Mouse (Mus musculus): ENCODE results near the gene Sapcd1. TPM values are rescaled to one million over a fixed set of nuclear protein-coding genes. Genes with fewer than 3 reads are reported as not detected.

Gene Sapcd1
- polyA plus RNA-seq, 1 experiment, result 7.3 TPM

GRCm38 (mm10) chr17:35023221-35023620 lies 4.6 kb downstream of the Sapcd1 start:
- H3K4me1 ChIP-seq (ENCODE audit: control insufficient read depth, insufficient read depth, insufficient read length), result peaks cover 20% of the 10 kb centered on the region

DNA sequence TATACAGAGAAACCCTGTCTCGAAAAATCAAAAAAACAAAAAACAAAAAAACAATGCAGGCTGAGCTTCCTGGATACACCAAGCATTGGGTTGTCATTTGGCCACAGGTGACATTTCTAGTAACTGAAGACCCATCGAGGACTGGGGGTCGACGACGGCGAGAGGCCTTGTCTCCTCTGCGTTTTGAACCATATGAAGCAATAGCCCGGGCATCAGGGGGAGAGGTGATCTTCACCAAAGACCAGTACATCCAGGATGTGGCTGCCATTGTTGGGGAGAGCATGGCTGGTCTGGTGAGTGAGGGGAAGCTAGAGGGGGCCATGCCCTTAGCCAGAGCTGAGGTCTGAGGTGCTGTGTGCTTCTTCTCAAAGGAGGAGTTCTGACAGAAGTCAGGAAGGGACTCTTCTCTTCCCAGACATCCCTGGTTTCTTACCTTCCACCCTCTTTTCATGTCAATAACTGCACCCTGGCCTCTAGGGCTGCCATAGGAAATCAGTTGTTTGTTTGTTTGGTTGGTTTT lies 5.2 kb downstream of the Sapcd1 start:
- Histone ChIP-seq H3K4me3 (ENCODE audit: extremely low read depth, insufficient read depth, insufficient read length) (no peak overlapping the region), H3K36me3 (ENCODE audit: control insufficient read depth, insufficient read depth, low read length) (no peaks in the 10 kb centered on the region), H3K27ac (ENCODE audit: insufficient read depth, low read length) (no peak overlapping the region), H3K4me1 (ENCODE audit: control insufficient read depth, insufficient read depth, insufficient read length) (peaks cover 18% of the 10 kb centered on the region), H3K27me3 (ENCODE audit: control insufficient read depth, insufficient read depth, low read length) (no peaks in the 10 kb centered on the region)
- no peak for DNase-seq (ENCODE audit: low read depth in 1 of 2, low spot score in 2 of 2)
- no peak for TF ChIP-seq CTCF (IDR thresholded peaks at IDR 0.05; ENCODE audit: extremely low read depth, insufficient read depth, insufficient read length, insufficient replicate concordance)
- no peak for TF ChIP-seq POLR2A (IDR thresholded peaks at IDR 0.05; ENCODE audit: low read depth, low read length)
- 91% methylated on average over 8 of the region's 8 CpGs for WGBS

More at GRCm38 (mm10) chr17:35023221-35023620, 4.6 kb downstream of the Sapcd1 start:
- no peaks in the 10 kb centered on the region for H3K27me3 ChIP-seq (ENCODE audit: control insufficient read depth, insufficient read depth, low read length)
- 97% methylated on average over 5 of the region's 5 CpGs for WGBS
- TF ChIP-seq POLR2A (IDR thresholded peaks at IDR 0.05; ENCODE audit: low read depth, low read length) (no peak), CTCF (IDR thresholded peaks at IDR 0.05; ENCODE audit: extremely low read depth, insufficient read depth, insufficient read length, insufficient replicate concordance) (no peak)
- H3K36me3 ChIP-seq (ENCODE audit: control insufficient read depth, insufficient read depth, low read length), result no peaks in the 10 kb centered on the region
- no peak for DNase-seq (ENCODE audit: low read depth in 1 of 2, low spot score in 2 of 2)
- H3K4me3 ChIP-seq (ENCODE audit: extremely low read depth, insufficient read depth, insufficient read length), result no peak overlapping the region
- H3K27ac ChIP-seq (ENCODE audit: insufficient read depth, low read length), result no peak overlapping the region

- 70% methylated on average over 6 of the region's 6 CpGs for WGBS
- TF ChIP-seq POLR2A (IDR thresholded peaks at IDR 0.05; ENCODE audit: low read depth, low read length), result no peak
- H3K4me3 ChIP-seq (ENCODE audit: extremely low read depth, insufficient read depth, insufficient read length), result no peak overlapping the region
- H3K27me3 ChIP-seq (ENCODE audit: control insufficient read depth, insufficient read depth, low read length), result no peaks in the 10 kb centered on the region
- no peak overlapping the region for H3K27ac ChIP-seq (ENCODE audit: insufficient read depth, low read length)
- H3K4me1 ChIP-seq (ENCODE audit: control insufficient read depth, insufficient read depth, insufficient read length), result peaks cover 13% of the 10 kb centered on the region
- H3K36me3 ChIP-seq (ENCODE audit: control insufficient read depth, insufficient read depth, low read length), result no peaks in the 10 kb centered on the region
- no peak for DNase-seq (ENCODE audit: low read depth in 1 of 2, low spot score in 2 of 2)
Measured at GRCm38 (mm10) chr17:35021842-35022477, 5.9 kb downstream of the Sapcd1 start.

- Histone ChIP-seq H3K4me3 (ENCODE audit: extremely low read depth, insufficient read depth, insufficient read length) (no peak overlapping the region), H3K4me1 (ENCODE audit: control insufficient read depth, insufficient read depth, insufficient read length) (peaks cover 20% of the 10 kb centered on the region), H3K36me3 (ENCODE audit: control insufficient read depth, insufficient read depth, low read length) (peaks cover 1% of the 10 kb centered on the region), H3K27ac (ENCODE audit: insufficient read depth, low read length) (peak overlapping the region; percentile 22; the same call in 1 of the 2 replicates), H3K27me3 (ENCODE audit: control insufficient read depth, insufficient read depth, low read length) (no peaks in the 10 kb centered on the region)
- WGBS, result 30% methylated on average over 17 of the region's 17 CpGs
- no peak for TF ChIP-seq POLR2A (IDR thresholded peaks at IDR 0.05; ENCODE audit: low read depth, low read length)
- TF ChIP-seq CTCF (IDR thresholded peaks at IDR 0.05; ENCODE audit: extremely low read depth, insufficient read depth, insufficient read length, insufficient replicate concordance), result peak; percentile 98
- DNase-seq (ENCODE audit: low read depth in 1 of 2, low spot score in 2 of 2), result peak; percentile 48 to 81
Measured at GRCm38 (mm10) chr17:35021163-35021808, 6.5 kb downstream of the Sapcd1 start.

DNA sequence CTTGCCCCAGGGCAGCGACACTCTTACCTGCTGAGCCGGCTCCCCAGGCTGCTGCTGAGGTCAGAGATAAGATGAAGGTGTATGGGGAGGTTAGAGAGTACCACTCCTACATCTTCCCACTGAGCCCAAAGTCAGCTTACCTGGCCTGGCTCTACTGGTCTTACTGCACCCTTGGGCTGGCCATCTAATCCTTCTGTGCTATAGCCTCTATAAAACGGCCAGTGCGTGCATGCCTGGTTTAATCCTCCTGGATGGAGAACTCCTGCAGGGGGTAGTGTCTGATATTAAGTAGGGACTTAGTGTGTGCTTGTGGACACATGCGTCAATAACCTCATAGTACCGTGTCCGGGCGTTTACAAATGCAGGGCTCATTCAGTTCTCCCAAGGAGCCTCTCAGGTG lies 7.3 kb downstream of the Sapcd1 start:
- 93% methylated on average over 8 of the region's 8 CpGs for WGBS
- no peak for DNase-seq (ENCODE audit: low read depth in 1 of 2, low spot score in 2 of 2)
- H3K27me3 ChIP-seq (ENCODE audit: control insufficient read depth, insufficient read depth, low read length), result no peaks in the 10 kb centered on the region
- no peak overlapping the region for H3K4me3 ChIP-seq (ENCODE audit: extremely low read depth, insufficient read depth, insufficient read length)
- peaks cover 8% of the 10 kb centered on the region for H3K36me3 ChIP-seq (ENCODE audit: control insufficient read depth, insufficient read depth, low read length)
- no peak for TF ChIP-seq CTCF (IDR thresholded peaks at IDR 0.05; ENCODE audit: extremely low read depth, insufficient read depth, insufficient read length, insufficient replicate concordance)
- TF ChIP-seq POLR2A (IDR thresholded peaks at IDR 0.05; ENCODE audit: low read depth, low read length), result no peak
- H3K4me1 ChIP-seq (ENCODE audit: control insufficient read depth, insufficient read depth, insufficient read length), result peaks cover 23% of the 10 kb centered on the region
- no peak overlapping the region for H3K27ac ChIP-seq (ENCODE audit: insufficient read depth, low read length)

DNA sequence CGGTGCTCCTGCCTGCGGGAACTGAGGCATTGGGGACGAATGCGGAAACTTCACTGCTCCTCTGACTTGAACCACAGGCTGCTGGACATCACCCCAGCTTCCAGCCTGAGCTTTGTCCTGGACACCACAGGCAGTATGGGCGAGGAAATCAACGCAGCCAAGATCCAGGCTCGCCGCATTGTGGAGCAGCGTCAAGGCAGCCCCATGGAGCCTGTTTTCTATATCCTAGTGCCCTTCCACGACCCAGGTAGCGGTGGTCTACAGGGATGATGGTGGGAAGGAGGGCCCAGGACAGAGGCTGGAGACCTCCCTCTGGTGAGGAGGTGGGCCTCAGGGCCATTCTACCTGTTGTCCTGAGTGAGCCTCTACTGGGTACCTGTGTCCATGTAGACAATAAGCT lies 7.9 kb downstream of the Sapcd1 start:
- no peak overlapping the region for H3K4me3 ChIP-seq (ENCODE audit: extremely low read depth, insufficient read depth, insufficient read length)
- DNase-seq (ENCODE audit: low read depth in 1 of 2, low spot score in 2 of 2), result no peak
- H3K27me3 ChIP-seq (ENCODE audit: control insufficient read depth, insufficient read depth, low read length), result no peaks in the 10 kb centered on the region
- H3K4me1 ChIP-seq (ENCODE audit: control insufficient read depth, insufficient read depth, insufficient read length), result peaks cover 22% of the 10 kb centered on the region
- WGBS, result 96% methylated on average over 11 of the region's 11 CpGs
- H3K27ac ChIP-seq (ENCODE audit: insufficient read depth, low read length), result no peak overlapping the region
- peaks cover 15% of the 10 kb centered on the region for H3K36me3 ChIP-seq (ENCODE audit: control insufficient read depth, insufficient read depth, low read length)
- TF ChIP-seq CTCF (IDR thresholded peaks at IDR 0.05; ENCODE audit: extremely low read depth, insufficient read depth, insufficient read length, insufficient replicate concordance) (no peak), POLR2A (IDR thresholded peaks at IDR 0.05; ENCODE audit: low read depth, low read length) (no peak)

DNA sequence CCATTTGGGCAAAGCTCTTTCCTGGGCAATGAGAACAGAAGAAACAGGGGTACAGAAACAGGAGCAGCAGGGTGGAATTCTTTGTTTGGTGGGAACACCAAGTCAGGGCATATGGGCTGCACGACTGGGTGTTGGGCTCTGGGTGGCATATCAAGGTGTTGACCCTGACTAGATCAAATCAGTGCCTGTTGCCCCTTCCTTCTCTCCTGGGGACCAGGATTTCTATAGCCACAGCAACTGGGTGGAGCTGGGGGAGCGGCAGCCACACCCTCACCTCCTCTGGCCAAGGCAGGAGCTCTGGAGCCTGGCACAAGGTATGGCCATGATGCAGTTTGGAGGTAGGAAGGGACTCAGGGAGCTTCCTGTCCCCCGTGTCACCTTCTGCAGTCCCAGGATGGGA lies 9.6 kb downstream of the Sapcd1 start:
- H3K4me3 ChIP-seq (ENCODE audit: extremely low read depth, insufficient read depth, insufficient read length), result no peak overlapping the region
- H3K27ac ChIP-seq (ENCODE audit: insufficient read depth, low read length), result no peak overlapping the region
- peaks cover 31% of the 10 kb centered on the region for H3K36me3 ChIP-seq (ENCODE audit: control insufficient read depth, insufficient read depth, low read length)
- WGBS, result 80% methylated on average over 3 of the region's 3 CpGs
- H3K4me1 ChIP-seq (ENCODE audit: control insufficient read depth, insufficient read depth, insufficient read length), result peaks cover 13% of the 10 kb centered on the region
- no peak for TF ChIP-seq POLR2A (IDR thresholded peaks at IDR 0.05; ENCODE audit: low read depth, low read length)
- TF ChIP-seq CTCF (IDR thresholded peaks at IDR 0.05; ENCODE audit: extremely low read depth, insufficient read depth, insufficient read length, insufficient replicate concordance), result no peak
- DNase-seq (ENCODE audit: low read depth in 1 of 2, low spot score in 2 of 2), result no peak
- no peaks in the 10 kb centered on the region for H3K27me3 ChIP-seq (ENCODE audit: control insufficient read depth, insufficient read depth, low read length)
